Mouse (Mus musculus): Measurements from ENCODE around the gene Calm3. TPM values are rescaled to one million over a fixed set of nuclear protein-coding genes. Genes with fewer than 3 reads are reported as not detected.

Gene Calm3
- polyA plus RNA-seq, 1 experiment: 336 TPM

- Histone ChIP-seq H3ac (ENCODE audit: control insufficient read depth, insufficient read length) (no peak overlapping the region), H3K4me2 (ENCODE audit: low read depth) (peak overlapping the region; percentile 85), H3K79me2 (ENCODE audit: control insufficient read depth, insufficient read depth) (peaks cover 3% of the 10 kb centered on the region), H3K27me3 (ENCODE audit: control insufficient read depth, insufficient read depth, insufficient read length) (no peaks in the 10 kb centered on the region), H3K36me3 (ENCODE audit: control insufficient read depth, insufficient read depth) (no peaks in the 10 kb centered on the region), H3K4me3 (peak overlapping the region; percentile 32)
- no peak for TF ChIP-seq MAX (IDR thresholded peaks at IDR 0.05; ENCODE audit: low read depth)
- TF ChIP-seq CEBPB (IDR thresholded peaks at IDR 0.05; ENCODE audit: insufficient read depth, poor library complexity, severe bottlenecking): no peak
- no peak for TF ChIP-seq MYOG (IDR thresholded peaks at IDR 0.05; ENCODE audit: control insufficient read depth in 1 of 3, insufficient read depth in 1 of 3, insufficient read length in 2 of 3, low read depth in 2 of 3)
- TF ChIP-seq TCF12 (IDR thresholded peaks at IDR 0.05; ENCODE audit: insufficient read depth, poor library complexity, severe bottlenecking): no peak
- no peak for TF ChIP-seq E2F4 (IDR thresholded peaks at IDR 0.05; ENCODE audit: insufficient read depth)
These were observed 49.7 kb downstream of the Calm3 start for GRCm38 (mm10) chr7:16874190-16874589.

DNA sequence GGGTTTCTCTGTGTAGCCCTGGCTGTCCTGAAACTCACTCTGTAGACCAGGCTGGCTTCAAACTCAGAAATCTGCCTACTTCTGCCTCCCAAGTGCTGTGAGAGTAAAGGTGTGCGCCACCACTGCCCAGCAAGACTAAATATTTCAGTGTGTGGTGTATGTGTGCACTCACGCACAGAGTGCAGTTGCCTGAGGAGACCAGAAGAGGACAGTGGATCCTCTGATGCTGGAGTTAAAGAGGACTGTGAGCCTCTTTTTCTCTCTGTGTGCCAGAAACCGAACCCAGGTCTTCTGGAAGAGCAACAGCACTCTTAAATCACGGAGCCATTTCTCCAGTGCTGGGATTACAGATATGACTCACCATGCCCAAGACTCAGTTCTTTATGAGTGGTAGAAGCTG lies 50.5 kb downstream of the Calm3 start:
- Histone ChIP-seq H3ac (ENCODE audit: control insufficient read depth, insufficient read length) (no peak overlapping the region), H3K4me2 (ENCODE audit: low read depth) (no peak overlapping the region), H3K36me3 (ENCODE audit: control insufficient read depth, insufficient read depth) (no peaks in the 10 kb centered on the region), H3K79me2 (ENCODE audit: control insufficient read depth, insufficient read depth) (peaks cover 3% of the 10 kb centered on the region), H3K27me3 (ENCODE audit: control insufficient read depth, insufficient read depth, insufficient read length) (no peaks in the 10 kb centered on the region), H3K4me3 (no peak overlapping the region)
- TF ChIP-seq TCF3 (IDR thresholded peaks at IDR 0.05; ENCODE audit: insufficient read length, low read depth): no peak

GRCm38 (mm10) chr7:16872478-16872877 lies 51.4 kb downstream of the Calm3 start:
- Histone ChIP-seq H3K27me3 (ENCODE audit: control insufficient read depth, insufficient read depth, insufficient read length) (no peaks in the 10 kb centered on the region), H3K36me3 (ENCODE audit: control insufficient read depth, insufficient read depth) (no peaks in the 10 kb centered on the region), H3ac (ENCODE audit: control insufficient read depth, insufficient read length) (no peak overlapping the region), H3K4me3 (no peak overlapping the region), H3K79me2 (ENCODE audit: control insufficient read depth, insufficient read depth) (peaks cover 3% of the 10 kb centered on the region), H3K4me2 (ENCODE audit: low read depth) (no peak overlapping the region)
- TF ChIP-seq USF1 (IDR thresholded peaks at IDR 0.05; ENCODE audit: low read depth): no peak

DNA sequence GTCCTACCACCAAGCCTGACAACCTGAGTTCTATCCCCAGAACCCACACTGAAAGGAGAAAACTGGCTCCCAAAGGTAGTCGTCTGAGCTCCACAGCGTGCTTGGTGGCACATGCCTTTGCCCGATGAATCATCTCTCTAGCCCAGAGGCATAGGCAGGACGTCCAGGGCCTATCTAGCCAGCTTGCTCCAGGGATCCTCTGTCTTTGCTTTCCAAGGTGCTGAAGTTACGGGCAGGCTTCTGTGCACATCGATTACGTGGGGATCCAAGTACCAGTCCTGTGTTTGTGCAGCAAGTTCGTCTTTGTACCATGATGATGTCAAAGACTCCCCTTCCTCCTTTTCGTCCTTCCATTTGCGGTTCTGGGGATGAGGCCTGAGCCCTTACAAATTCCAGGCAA lies 52.3 kb downstream of the Calm3 start:
- Histone ChIP-seq H3K79me2 (ENCODE audit: control insufficient read depth, insufficient read depth) (peaks cover 3% of the 10 kb centered on the region), H3K36me3 (ENCODE audit: control insufficient read depth, insufficient read depth) (no peaks in the 10 kb centered on the region), H3K4me2 (ENCODE audit: low read depth) (no peak overlapping the region), H3ac (ENCODE audit: control insufficient read depth, insufficient read length) (no peak overlapping the region), H3K4me3 (no peak overlapping the region), H3K27me3 (ENCODE audit: control insufficient read depth, insufficient read depth, insufficient read length) (no peaks in the 10 kb centered on the region)
- TF ChIP-seq POLR2A (IDR thresholded peaks at IDR 0.05; ENCODE audit: insufficient read length, low read depth) (no peak), MYOG (IDR thresholded peaks at IDR 0.05; ENCODE audit: control insufficient read depth in 1 of 3, insufficient read depth in 1 of 3, insufficient read length in 2 of 3, low read depth in 2 of 3) (no peak), TCF3 (IDR thresholded peaks at IDR 0.05; ENCODE audit: insufficient read length, low read depth) (no peak), USF1 (IDR thresholded peaks at IDR 0.05; ENCODE audit: low read depth) (no peak)

- TF ChIP-seq REST (IDR thresholded peaks at IDR 0.05; ENCODE audit: insufficient read depth, insufficient read length): no peak
- TF ChIP-seq USF1 (IDR thresholded peaks at IDR 0.05; ENCODE audit: low read depth): no peak
- no peak for TF ChIP-seq SRF (IDR thresholded peaks at IDR 0.05; ENCODE audit: control insufficient read depth, insufficient read length, low read depth)
- no peak for TF ChIP-seq TCF3 (IDR thresholded peaks at IDR 0.05; ENCODE audit: insufficient read length, low read depth)
- TF ChIP-seq MYOG (IDR thresholded peaks at IDR 0.05; ENCODE audit: control insufficient read depth in 1 of 3, insufficient read depth in 1 of 3, insufficient read length in 2 of 3, low read depth in 2 of 3): no peak
- TF ChIP-seq POLR2AphosphoS2 (IDR thresholded peaks at IDR 0.05; ENCODE audit: insufficient read length, low read depth): no peak
- no peak for TF ChIP-seq E2F4 (IDR thresholded peaks at IDR 0.05; ENCODE audit: insufficient read depth)
- no peak for TF ChIP-seq POLR2A (IDR thresholded peaks at IDR 0.05; ENCODE audit: insufficient read length, low read depth)
- TF ChIP-seq TCF12 (IDR thresholded peaks at IDR 0.05; ENCODE audit: insufficient read depth, poor library complexity, severe bottlenecking): no peak
- H3K4me2 ChIP-seq (ENCODE audit: low read depth): no peak overlapping the region
- no peak overlapping the region for H3K4me3 ChIP-seq
- no peaks in the 10 kb centered on the region for H3K27me3 ChIP-seq (ENCODE audit: control insufficient read depth, insufficient read depth, insufficient read length)
- H3K79me2 ChIP-seq (ENCODE audit: control insufficient read depth, insufficient read depth): no peaks in the 10 kb centered on the region
- peaks cover 5% of the 10 kb centered on the region for H3K36me3 ChIP-seq (ENCODE audit: control insufficient read depth, insufficient read depth)
- H3ac ChIP-seq (ENCODE audit: control insufficient read depth, insufficient read length): no peak overlapping the region
These were observed 54.4 kb downstream of the Calm3 start for GRCm38 (mm10) chr7:16869497-16869896.

DNA sequence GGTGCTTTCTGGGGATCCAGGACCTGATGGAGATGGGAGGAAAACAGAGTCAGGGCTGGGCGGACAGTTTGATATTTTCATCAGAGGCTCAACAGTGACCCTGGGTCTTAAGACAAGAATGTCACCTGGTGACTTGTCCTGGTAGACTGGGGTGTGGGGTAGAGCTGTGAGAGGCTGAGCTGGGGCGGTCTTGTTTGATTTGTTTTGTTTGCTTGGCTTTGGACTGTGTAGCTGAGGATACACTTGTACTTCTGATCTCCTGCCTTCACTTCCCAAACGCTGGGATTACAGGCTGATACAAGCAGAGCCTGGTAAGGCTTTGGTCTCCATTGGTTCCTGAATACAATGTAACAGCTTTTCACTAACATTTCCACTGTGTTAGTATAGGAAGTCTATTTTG lies 56.4 kb downstream of the Calm3 start:
- H3ac ChIP-seq (ENCODE audit: control insufficient read depth, insufficient read length): no peak overlapping the region
- H3K79me2 ChIP-seq (ENCODE audit: control insufficient read depth, insufficient read depth): no peaks in the 10 kb centered on the region
- H3K4me2 ChIP-seq (ENCODE audit: low read depth): no peak overlapping the region
- H3K27me3 ChIP-seq (ENCODE audit: control insufficient read depth, insufficient read depth, insufficient read length): no peaks in the 10 kb centered on the region
- TF ChIP-seq CEBPB (IDR thresholded peaks at IDR 0.05; ENCODE audit: insufficient read depth, poor library complexity, severe bottlenecking) (no peak), MAX (IDR thresholded peaks at IDR 0.05; ENCODE audit: low read depth) (no peak), MYOD1 (IDR thresholded peaks at IDR 0.05; ENCODE audit: control insufficient read depth in 1 of 3, insufficient read length in 2 of 3, low read depth in 2 of 3) (no peak), SRF (IDR thresholded peaks at IDR 0.05; ENCODE audit: control insufficient read depth, insufficient read length, low read depth) (no peak), TCF12 (IDR thresholded peaks at IDR 0.05; ENCODE audit: insufficient read depth, poor library complexity, severe bottlenecking) (no peak), MYOG (IDR thresholded peaks at IDR 0.05; ENCODE audit: control insufficient read depth in 1 of 3, insufficient read depth in 1 of 3, insufficient read length in 2 of 3, low read depth in 2 of 3) (no peak)
- H3K4me3 ChIP-seq: no peak overlapping the region
- H3K36me3 ChIP-seq (ENCODE audit: control insufficient read depth, insufficient read depth): peaks cover 5% of the 10 kb centered on the region

Other genes with a start within 250 kb of the Calm3 start
- not detected for gene Ceacam15, start 248.4 kb downstream of the Calm3 start, polyA plus RNA-seq (2012; fragmentation: generic; extraction: Trizol)
- not detected for gene Ceacam9, start 202.2 kb downstream of the Calm3 start, polyA plus RNA-seq (2012; fragmentation: generic; extraction: Trizol)
- 247 TPM for gene Ap2s1, start 185.7 kb downstream of the Calm3 start, polyA plus RNA-seq (2012; fragmentation: generic; extraction: Trizol)
- 113 TPM for gene Slc1a5, start 142.8 kb downstream of the Calm3 start, polyA plus RNA-seq (2012; fragmentation: generic; extraction: Trizol)
- gene Strn4, start 108.2 kb downstream of the Calm3 start, polyA plus RNA-seq (2012; fragmentation: generic; extraction: Trizol): 51.8 TPM
- gene Fkrp, start 107.4 kb downstream of the Calm3 start, polyA plus RNA-seq (2012; fragmentation: generic; extraction: Trizol): 26.7 TPM
- 4.7 TPM for gene Prkd2, start 81.2 kb downstream of the Calm3 start, polyA plus RNA-seq (2012; fragmentation: generic; extraction: Trizol)
- 10.0 TPM for gene Dact3, start 48.8 kb downstream of the Calm3 start, polyA plus RNA-seq (2012; fragmentation: generic; extraction: Trizol)
- gene Gng8, start 32.3 kb downstream of the Calm3 start, polyA plus RNA-seq (2012; fragmentation: generic; extraction: Trizol): 3.8 TPM
- gene Ptgir, start 17.6 kb downstream of the Calm3 start, polyA plus RNA-seq (2012; fragmentation: generic; extraction: Trizol): 2.6 TPM
- 44.4 TPM for gene Pnmal2, start 20.6 kb upstream of the Calm3 start, polyA plus RNA-seq (2012; fragmentation: generic; extraction: Trizol)
- 0.05 TPM for gene Pnmal1, start 35.6 kb upstream of the Calm3 start, polyA plus RNA-seq (2012; fragmentation: generic; extraction: Trizol)
- not detected for gene Gm42372, start 59.0 kb upstream of the Calm3 start, polyA plus RNA-seq (2012; fragmentation: generic; extraction: Trizol)
- 21.0 TPM for gene Ccdc8, start 68.6 kb upstream of the Calm3 start, polyA plus RNA-seq (2012; fragmentation: generic; extraction: Trizol)
- 126 TPM for gene Ppp5c, start 103.8 kb upstream of the Calm3 start, polyA plus RNA-seq (2012; fragmentation: generic; extraction: Trizol)
- 0.16 TPM for gene Hif3a, start 138.3 kb upstream of the Calm3 start, polyA plus RNA-seq (2012; fragmentation: generic; extraction: Trizol)
- not detected for gene Psg16, start 149.9 kb upstream of the Calm3 start, polyA plus RNA-seq (2012; fragmentation: generic; extraction: Trizol)
- not detected for gene Ceacam3, start 226.2 kb upstream of the Calm3 start, polyA plus RNA-seq (2012; fragmentation: generic; extraction: Trizol)